Mouse (Mus musculus) retina, embryonic 14.5 days (tissue): ENCODE measurements at regions not wholly inside any gene's neighbourhood (a gene's known extent, or its start where the extent isn't known, plus 50 kb on each side); places are given as distances from the start of the nearest gene placed in this dataset.

Experiments
- DNase-seq: peaks from one replicate; pipeline ENCODE4 v3.0.0-alpha.2; 2015; ENCODE audit warnings: low spot score

DNA sequence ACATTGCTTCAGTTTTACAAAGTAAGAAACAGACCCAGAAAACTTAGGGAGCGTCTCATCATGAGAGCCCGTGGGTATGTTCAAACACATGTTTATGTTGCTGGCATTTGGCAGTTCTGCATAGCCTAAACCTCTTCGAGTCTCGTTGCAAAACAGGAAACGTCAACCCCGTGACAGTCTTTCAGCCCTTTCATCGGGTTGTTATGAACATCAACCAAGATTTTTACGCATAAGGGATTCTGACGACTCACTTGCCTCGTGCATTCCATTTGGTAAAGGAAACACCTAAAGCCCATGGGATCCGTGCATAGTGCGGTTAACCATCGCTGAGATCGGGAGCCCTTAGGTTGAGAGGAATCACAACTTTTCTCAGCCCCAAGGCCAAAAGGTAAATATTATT lies 115.7 kb downstream of the Gpam start:
- DNase-seq, result no peak

DNA sequence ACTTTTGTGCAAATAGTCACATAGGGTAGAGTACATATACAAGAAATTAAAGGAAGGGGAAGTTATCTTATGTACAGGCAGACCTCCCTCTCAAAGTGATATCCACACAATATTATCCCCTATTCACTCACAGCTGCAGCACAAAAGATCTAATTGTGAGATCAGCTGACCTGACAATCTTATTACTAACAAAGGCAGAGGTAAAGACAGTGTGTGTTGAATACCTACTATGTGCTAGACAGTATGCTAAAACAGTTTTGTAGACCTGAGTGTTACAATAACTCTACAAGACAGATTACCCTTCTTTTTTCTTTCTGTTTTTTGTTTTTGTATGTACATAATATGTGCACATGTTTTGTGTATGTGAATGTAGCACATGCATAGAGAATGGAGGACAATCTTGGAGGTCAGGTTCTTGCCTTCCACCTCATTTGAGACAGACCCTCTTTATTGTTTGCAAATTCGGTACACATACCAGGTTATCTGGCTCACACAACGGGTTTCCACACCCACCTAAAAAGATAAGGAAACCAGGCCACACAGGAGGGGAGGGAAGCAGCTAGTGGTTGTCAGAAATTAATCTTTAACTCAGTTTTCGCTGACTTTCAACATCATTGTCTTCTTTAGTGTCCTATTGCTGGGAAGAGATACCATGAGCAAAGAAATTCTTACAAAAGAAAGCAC lies 118.4 kb downstream of the Gpam start:
- DNase-seq, result no peak

DNA sequence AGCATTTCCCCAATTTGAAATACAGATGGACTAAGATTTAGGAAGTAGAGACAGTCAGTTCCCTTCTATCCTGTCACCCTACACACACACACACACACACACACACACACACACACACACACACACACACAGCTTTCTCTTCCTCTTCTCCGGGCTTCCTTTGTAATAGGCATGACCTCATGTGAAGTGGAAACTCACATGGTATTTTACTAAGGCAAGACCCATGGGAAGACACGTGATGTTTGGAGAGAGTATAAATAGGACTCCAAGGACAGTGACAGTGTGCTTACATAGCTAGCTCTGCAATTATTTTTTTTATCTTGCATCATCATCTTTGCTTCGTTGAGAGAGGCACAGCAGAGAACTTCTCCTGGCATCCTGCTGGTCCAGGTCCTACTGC lies 137.1 kb downstream of the Gpam start:
- DNase-seq, result no peak

DNA sequence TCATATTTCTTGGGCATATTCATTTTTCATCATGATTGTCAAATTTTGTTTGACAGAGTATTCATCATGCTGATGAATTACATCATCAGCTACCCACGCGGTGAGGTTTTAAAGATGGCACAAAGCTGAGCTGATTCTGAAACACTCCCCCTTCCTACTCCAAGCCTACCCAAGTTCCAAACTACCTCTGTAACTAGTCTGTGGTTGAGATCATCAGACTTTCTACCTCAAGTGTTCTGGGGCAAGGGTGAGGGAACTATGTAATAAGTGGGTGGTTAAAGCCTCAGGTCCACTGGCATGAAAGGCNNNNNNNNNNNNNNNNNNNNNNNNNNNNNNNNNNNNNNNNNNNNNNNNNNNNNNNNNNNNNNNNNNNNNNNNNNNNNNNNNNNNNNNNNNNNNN lies 142.5 kb downstream of the Gpam start:
- no peak for DNase-seq

DNA sequence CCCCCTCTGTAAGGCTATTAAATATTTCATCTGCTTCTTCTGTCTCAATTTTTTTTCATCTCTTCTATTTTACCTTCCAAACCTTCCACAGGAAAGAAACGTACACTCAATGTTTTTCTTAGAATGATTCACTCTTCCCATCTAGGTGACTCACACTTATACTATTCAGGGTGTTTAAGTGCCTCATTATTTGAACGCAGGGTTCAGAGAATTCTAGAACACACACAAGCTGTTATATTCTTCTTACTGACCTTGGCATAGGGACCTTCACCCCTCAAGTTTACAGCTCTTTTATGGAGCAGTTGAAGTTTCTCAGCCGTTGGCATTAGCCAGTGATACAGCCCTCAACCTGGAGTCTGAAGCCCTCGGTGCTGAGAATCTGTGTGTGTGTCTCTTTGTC lies 144.2 kb downstream of the Gpam start:
- DNase-seq, result no peak

DNA sequence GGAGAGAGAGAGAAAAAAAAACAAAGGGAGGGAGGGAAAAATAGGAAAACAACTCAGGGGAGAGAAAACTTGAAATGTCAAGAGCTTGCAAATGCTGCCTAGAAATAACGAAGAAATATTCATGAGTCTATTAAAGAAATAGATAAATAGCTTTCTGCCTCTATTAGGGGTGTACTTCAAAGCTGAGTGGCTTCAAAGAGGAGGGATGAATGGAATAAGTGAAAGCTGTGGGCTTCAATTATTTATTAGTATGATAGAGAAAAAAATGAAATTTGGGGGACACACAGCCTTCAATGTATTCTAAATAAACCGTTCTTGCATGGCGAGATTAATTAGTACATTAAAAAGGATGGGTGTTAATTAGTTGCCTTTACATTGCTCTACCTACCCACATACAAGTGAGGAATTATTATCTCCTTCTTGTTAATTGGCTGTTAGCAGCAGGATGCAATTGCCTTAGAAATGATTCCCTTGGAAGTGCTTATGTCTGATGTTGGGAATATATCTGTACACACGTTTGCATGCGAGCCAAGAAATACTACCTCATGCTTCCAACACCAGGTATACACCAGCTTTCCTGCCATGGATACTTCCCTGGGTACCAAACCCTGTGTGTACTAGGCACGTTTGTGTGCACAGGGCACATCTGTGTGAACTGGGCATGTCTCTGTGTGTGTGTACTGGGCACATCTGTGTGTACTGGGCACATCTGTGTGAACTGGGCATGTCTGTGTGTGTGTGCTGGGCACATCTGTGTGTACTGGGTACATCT lies 155.4 kb downstream of the Gpam start:
- DNase-seq, result no peak

DNA sequence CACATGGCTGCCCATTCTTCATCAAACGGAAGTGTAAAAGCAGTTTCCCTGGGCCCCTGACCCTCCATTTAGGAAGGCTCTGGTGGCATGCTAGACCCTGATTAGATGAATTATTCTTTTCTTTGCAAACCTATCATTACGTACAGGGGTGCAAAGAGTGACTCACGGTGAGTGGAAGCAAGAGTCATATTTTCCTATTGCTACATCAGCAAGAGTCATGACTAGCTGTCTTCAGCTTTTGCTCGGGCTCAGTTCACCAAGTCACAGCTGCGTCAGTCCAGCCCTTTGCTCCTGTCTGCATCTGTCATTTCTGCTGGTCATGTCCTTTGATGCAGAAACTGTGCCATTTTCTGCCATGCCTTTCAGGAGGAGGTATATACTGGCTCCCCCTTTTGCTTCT lies 168.7 kb downstream of the Gpam start:
- no peak for DNase-seq

DNA sequence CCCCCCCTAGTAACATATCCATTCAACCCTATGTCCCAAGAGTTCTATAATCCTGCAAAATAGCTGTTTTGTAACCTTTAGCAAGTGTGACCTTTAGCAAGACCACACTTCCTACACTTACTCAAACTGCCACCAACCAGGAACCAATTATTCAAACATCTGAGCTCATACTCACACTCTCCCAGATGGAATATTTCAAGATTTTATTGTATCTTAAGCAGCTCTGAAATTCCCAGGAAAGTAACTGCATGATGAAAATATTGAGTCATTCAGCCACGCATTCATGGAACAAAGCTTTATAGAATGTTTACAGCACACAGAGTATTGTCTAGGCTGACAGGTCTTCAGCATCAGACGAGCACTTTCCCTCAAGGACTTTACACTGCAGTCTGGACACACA lies 171.9 kb downstream of the Gpam start:
- DNase-seq, result no peak

DNA sequence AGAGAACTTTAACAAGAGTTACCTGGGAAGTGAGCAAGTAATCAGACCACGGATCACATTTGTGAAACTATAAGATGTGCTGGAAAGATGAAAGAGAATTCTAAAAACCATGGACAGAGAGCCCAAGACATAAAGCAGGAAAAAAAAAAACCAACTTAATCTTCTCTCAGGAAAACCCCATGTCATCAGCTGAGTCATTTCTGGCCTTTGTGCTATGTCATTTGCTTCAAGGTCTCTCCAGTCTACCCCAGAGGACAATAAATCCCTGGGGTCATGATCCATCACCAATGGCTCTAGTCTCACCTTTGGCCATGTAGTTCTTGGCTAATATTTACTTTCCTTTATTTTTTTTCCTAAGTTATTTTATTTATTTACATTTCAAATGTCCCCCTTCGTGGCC lies 174.5 kb downstream of the Gpam start:
- DNase-seq, result no peak

DNA sequence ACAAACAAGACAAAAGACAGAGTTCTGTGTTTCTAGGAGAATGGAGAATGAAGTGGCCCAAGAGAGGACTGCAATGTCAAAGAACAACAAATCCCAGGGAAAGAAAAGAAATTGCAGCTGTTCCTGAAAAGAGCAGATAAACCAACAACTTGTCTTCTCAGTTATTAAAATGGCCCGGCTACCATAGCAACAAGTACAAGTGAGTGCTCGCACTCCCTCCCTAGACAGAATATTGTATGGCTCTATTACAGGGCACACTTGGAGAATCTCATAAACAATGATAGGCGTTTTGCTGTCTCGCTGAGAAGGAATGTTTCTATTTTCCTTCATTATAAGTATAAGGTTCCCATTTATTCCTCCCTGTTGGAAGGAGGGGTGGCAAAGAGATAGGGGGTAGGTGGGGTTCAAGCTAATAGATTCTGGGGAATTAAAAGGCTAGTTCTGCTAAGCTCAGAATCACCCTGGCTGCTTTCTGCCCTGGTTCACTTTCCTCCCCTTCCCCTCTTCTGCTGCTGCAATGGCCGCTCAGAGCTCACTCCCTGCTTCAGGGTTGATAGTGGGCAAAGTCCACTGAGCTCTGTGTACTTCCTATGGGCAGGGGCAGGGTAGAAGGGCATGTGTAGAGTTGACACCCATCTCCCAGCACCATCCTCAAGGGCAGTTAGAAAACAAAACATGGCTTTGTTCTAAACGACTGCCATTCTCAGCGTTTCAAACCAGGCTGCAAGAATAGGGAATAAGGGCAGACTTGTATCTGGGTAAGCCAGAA lies 178.5 kb downstream of the Gpam start:
- DNase-seq, result no peak

DNA sequence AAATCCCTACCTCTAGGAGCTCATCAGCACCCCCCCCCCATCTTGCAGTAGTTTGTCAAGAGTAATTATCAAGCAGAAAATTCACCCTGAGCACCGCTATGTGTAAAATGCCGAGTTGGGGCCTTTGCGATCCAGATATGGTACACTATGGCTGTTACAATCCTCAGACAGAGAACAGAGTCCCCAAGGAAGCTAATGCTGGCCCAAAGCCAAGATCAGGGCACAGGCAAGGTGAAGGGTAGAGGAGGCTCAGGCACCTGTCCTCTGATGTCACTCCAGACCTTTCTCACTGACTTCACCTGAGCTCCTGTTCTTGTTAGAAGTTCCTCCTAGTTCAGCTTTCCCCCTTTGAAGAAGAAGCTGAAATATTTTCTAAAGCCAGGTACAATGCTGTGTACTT lies 179.5 kb downstream of the Gpam start:
- DNase-seq, result no peak

DNA sequence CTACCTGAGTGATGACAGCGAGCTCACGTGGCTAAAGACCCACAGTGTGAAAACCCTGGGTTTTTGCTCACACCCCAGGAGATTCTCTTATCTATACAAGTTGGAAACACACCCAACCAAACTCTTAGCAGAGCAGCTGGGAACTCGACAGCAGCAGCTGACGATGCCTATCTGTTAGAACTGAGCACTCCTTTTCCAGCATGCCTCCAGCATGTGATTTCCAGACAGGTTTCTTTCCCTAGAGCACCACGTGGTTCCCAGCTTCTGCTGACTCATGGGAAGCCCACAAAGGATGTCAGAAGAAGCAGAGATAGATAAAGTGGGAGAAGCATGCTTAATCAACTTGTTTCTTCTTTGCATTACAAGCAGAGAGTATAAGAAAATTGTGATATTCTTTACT lies 194.5 kb downstream of the Gpam start:
- no peak for DNase-seq

DNA sequence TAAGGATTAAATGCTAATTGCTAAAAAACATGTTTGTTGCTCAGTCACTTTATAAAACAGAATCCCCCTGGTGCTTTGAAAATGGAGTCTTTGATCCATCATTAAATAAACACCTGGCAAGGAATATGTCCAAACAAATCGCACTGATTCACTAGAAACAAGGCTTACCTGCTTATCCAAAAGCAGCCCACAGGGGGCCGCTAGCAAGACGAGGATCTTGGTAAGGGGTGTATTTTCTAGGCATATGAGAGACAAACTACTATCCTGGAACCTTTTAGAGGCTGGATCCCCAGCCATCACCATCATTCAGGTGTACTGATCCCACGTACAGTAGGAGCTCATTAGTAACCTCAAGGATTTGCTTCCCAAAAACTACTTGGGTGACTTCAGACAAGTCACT lies 201.2 kb downstream of the Gpam start:
- DNase-seq, result no peak

DNA sequence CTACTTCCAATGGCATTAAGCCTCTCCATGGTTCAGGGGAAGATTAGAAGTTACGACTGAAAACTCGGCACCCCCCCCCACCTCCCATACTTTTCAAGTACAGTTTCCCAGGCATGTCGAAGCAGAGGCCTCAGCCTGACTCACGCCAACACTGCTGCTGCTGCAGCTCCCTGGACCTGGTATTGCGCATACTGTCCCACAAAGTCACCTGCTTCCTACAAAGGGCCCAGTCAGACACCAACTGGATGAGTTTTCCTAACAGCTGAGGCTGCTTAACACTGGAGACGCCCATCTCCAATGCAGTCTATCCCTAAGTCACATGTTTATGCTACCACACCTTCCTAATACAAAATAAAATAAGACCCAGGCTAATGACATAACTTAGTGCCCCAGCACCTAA lies 207.4 kb downstream of the Gpam start:
- no peak for DNase-seq

DNA sequence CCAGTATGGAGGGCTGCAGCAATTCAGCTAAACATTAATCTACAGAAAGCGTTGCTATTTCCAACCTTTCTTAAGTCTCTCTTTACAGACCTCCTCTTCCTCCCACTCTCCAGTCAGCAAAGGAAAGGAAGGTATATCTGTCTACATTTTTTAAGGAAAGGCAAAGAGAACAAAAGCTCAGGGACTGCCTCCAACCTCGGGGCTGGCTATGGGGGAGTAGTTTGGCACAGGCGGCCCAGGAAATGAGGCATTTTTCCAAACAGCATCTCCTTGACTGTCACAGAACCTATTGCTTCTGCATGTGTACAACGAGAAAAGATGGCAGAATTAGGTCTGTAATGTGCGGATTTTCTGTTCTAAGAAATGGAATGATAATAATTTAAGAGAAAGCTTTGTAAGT lies 233.4 kb downstream of the Gpam start:
- DNase-seq, result no peak

DNA sequence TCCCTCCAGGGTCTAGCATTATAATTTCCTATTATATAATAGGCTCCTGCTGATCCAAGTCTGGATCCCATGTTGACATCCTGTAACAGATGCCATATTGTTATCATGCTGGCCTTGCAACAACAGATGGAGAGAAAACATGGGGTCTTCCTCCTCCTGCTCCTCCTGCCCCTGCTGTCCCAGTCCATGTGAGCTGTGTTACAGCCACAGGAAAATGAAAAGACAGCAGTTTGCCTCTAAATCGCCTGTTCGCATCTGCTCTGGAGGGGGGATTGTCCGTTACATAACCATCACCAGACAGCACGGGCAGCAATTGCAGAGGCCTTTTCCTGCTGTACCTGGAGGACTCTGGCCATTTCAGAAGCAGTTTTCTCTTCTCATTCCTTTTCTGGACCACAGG lies 260.0 kb downstream of the Gpam start:
- DNase-seq, result no peak

DNA sequence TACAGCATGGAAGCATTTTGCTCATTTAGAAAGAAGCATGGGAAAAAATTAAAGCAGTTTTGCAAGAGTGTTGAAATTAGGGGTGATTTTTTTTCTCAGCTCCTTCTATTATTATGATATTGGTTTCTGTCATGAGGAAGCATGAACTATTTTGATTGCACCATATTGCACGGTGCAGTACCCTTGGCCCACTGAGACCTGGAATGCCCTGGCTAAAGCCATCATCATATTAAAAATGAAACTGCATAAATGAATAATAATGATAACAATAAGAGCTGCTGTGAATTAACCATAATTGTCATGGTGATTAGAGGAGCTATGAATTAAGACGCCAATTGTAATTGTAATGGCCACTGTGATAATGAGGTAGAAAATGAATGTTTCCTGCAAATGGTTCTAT lies 271.8 kb downstream of the Gpam start:
- no peak for DNase-seq

DNA sequence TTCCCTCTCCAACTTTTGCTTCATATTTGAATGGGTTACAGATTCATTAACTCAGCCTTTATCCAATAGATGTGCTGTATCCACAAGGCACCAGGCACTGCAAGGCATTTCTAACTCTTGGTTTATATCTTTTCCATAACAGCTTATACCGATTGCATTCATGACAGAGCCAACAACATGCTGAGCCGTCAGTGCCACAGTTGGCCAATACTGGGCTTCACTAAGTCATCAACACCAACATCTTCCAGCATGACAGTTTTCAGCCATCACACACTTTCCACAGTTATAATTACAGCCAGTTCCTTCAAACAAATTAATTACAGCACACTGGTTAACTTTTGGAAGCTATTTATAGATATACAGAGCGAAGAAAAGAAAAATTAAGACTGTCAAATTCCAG lies 288.8 kb downstream of the Gpam start:
- DNase-seq, result no peak

DNA sequence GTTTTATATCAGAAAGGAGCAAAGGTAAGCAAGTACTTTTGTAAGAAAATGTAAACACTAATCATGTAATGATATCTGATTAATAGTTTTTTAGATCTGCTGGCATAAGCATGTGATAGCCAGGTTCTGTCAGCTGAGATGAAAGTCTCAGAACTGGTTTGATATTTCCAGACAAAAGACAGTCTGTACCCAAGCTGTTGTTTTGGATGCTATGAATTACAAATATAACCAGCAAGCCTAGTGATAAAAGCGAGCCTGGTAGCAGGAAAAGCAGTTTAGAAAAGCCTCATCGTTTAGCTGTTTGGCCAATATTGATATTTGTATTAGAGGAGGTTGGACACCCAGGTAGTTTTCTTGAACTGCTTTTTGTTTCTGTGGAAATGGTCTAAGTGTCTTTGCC lies 290.6 kb downstream of the Gpam start:
- no peak for DNase-seq

DNA sequence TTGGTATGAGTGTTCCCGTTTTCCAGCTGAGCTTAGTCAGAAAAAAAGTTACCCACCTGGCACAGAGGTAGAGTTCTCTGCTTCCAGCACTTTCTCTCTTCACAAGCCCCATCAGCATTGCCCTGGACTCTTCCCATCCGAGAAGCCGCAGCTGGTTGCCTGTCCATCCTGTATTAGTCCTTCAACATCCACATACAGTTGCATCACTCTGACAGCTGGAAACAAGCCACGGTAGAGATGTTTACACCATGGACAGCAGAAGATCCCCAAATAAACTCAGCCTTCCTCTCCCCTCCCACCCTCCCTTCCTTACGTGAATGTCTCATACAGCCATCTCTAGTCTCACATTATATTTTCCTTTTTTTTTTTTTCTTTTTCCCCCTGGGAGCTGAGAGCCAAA lies 304.9 kb downstream of the Gpam start:
- no peak for DNase-seq

DNA sequence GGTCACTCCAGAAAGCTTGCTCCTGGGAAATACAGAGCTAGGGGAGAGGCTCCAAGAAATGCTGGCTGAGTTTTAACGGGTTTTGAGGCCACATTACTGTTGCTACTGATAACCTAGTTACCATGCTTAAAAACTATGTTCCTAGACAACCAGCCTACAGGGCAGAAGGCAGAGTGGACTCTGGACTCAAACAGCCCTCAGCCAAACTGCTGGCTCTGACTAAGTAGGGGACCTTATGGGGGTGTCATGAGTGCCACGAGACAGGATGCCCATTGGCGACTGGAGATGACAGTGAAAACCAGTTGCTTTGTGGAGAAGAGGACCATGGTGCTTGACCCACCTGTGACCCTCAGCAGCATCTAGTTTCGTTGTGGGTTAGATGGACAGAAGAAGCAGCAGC lies 306.5 kb downstream of the Gpam start:
- DNase-seq, result no peak

DNA sequence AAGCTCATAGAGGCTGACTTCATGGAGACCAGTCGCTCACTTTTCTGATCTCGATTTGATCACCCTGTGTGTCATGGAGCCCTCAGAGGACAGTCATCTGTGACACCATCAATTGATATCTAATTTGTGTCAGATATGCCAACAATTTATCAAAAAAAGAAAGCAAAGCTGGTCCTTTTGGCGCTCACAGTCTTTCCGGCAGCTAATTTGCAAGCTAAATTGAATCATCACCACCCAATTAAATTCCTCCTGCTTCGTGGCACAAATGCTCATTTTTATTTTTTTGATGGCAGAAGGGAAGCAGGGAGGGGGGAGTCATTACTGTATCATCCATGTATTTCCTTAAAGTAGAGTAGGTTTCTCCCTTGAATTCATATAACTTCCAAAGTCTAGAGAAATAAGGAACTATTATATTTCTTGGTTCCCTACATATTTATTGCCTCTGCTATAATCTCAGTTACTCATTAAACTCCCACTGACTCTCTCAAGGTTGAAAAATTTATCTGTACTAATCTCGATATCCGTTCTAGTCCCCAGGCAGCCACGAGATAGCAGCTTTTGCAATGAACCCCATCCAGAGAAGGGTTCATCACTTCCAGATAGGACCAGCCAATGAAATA lies 325.8 kb downstream of the Gpam start:
- no peak for DNase-seq

DNA sequence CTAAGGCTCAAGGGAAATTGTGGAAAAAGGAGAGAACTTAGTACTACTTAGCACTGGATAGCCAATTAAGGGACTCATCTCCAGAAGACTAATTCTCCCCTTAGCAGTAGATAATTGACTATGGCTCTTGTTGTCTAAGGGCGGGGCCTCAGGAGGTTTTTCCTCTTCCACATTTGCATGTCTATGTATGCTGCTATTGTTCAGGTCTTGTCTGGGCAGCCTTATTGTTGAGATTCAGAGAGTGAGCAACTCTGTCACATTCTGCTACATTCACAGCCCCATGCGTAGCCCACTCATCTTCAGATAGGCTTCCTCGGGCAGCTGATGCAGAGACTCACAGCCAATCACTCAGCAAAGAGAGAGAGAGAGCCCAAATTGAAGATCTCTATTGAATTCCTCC lies 339.9 kb downstream of the Gpam start:
- no peak for DNase-seq
